ENCODE assay signal across 14 mouse cellular contexts in the genomic region with DNA sequence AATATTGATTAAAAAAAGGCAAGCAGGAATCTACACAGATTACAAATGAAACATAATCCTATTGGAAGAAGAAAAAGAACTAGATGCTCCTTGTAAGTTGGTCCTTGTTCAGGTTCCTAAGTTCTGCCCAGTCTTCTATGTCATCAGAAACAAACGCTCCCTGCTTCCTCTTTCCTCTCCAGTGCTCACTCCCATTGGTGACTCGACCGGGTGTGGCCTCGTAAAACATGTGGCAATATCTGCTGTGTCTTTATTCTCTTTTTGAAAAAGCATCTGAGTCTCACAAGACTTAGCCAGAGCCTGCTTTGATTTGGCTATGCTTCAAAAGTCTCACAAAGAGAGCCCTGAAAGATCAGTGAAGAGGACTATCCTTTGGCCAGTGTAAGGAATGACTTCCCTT.
DNase-seq lines count a peak whose midpoint lies in the region; ATAC-seq and TF ChIP-seq lines count a peak whose summit lies in the region.
"Had no signal": no experiment of that assay in that cellular context is flagged by ENCODE, and none has a peak within 500 bp of the region (broad histone marks: within the 10 kb centered on the region; RNA-seq: fewer than 3 reads in every experiment).

No protein-coding gene starts in this region.

- no peak overlapping the region for H3K4me3 ChIP-seq in lung, embryonic 14.5 days (ENCODE audit: low read depth, low read length)
- H3K4me3 ChIP-seq in lung, embryonic 16.5 days (ENCODE audit: low read length): no peak overlapping the region
- H3K4me3 ChIP-seq: erythroblast, embryonic 14.5 days; heart, embryonic 15.5 days had no signal

- H3K27ac ChIP-seq in lung, embryonic 14.5 days (ENCODE audit: low read depth): no peak overlapping the region
- peak overlapping the region; percentile 59; the same call in 1 of the 2 replicates for H3K27ac ChIP-seq in lung, embryonic 16.5 days (ENCODE audit: low read length)
- H3K27ac ChIP-seq: heart, embryonic 15.5 days had no signal

- no peaks in the 10 kb centered on the region for H3K27me3 ChIP-seq in lung, embryonic 14.5 days (ENCODE audit: insufficient read depth, low read length)
- no peaks in the 10 kb centered on the region for H3K27me3 ChIP-seq in lung, embryonic 16.5 days (ENCODE audit: control insufficient read depth, insufficient read depth, low read depth, low read length)
- H3K27me3 ChIP-seq: heart, embryonic 15.5 days; Patski had no signal

- H3K4me1 ChIP-seq in lung, embryonic 14.5 days (ENCODE audit: insufficient read depth): no peaks in the 10 kb centered on the region; the same call in 1 of the 2 replicates
- H3K4me1 ChIP-seq in lung, embryonic 16.5 days (replicated peaks; ENCODE audit: control insufficient read depth, insufficient read depth, low read length): peaks cover 6% of the 10 kb centered on the region
- H3K4me1 ChIP-seq: heart, embryonic 15.5 days had no signal

- 79% methylated on average over 4 of the region's 4 CpGs for WGBS in lung, embryonic 14.5 days
- WGBS in lung, embryonic 16.5 days: 63% methylated on average over 4 of the region's 4 CpGs

- no peak for TF ChIP-seq CTCF in lung, embryonic 14.5 days (IDR thresholded peaks at IDR 0.05; ENCODE audit: low read depth)

- H3K9me3 ChIP-seq in lung, embryonic 14.5 days (ENCODE audit: low read depth, low read length): no peaks in the 10 kb centered on the region
- H3K9me3 ChIP-seq in lung, embryonic 16.5 days (ENCODE audit: control insufficient read depth, low read length): no peaks in the 10 kb centered on the region
- H3K9me3 ChIP-seq: heart, embryonic 15.5 days had no signal

- DNase-seq in lung, embryonic 14.5 days: peak; percentile 31
- no peak for DNase-seq in lung, postnatal 14 days
- DNase-seq in left cerebral cortex, adult 18-20 months (ENCODE audit: low spot score in 2 of 2): no peak
- DNase-seq in frontal cortex, postnatal 36 days (ENCODE audit: low spot score in 2 of 2): no peak
- no peak for DNase-seq in adrenal gland, postnatal 14 days
- no peak for DNase-seq in left cerebral cortex, adult 8-10 months (ENCODE audit: low spot score in 2 of 2)
- DNase-seq: right cerebral cortex, adult 18-20 months; thymus, adult 2 months had no signal

- no peak overlapping the region for H3K9ac ChIP-seq in lung, embryonic 14.5 days
- no peak overlapping the region for H3K9ac ChIP-seq in lung, embryonic 16.5 days (ENCODE audit: low read length)
- H3K9ac ChIP-seq: heart, embryonic 15.5 days had no signal

- no peak for ATAC-seq in lung, embryonic 14.5 days (ENCODE audit: insufficient read depth)
- ATAC-seq in granulocyte monocyte progenitor cell, adult 5-6 weeks (replicated peaks; ENCODE audit: poor library complexity, severe bottlenecking): peak; percentile 100
- ATAC-seq in lung, embryonic 16.5 days (ENCODE audit: low read depth): no peak
- ATAC-seq: midbrain, embryonic 16.5 days had no signal

- no peaks in the 10 kb centered on the region for H3K36me3 ChIP-seq in lung, embryonic 14.5 days (ENCODE audit: insufficient read depth)
- no peaks in the 10 kb centered on the region for H3K36me3 ChIP-seq in lung, embryonic 16.5 days (ENCODE audit: control insufficient read depth, insufficient read depth, low read length)
- H3K36me3 ChIP-seq: heart, embryonic 15.5 days had no signal

- no peak overlapping the region for H3K4me2 ChIP-seq in lung, embryonic 14.5 days
- H3K4me2 ChIP-seq in lung, embryonic 16.5 days (ENCODE audit: low read depth, low read length): no peak overlapping the region
- H3K4me2 ChIP-seq: heart, embryonic 15.5 days had no signal
